Mouse (Mus musculus): ENCODE results near the gene Gm36864.
"Not testable (repeated sequence)": the region's sequence is repeated elsewhere in the genome, so short reads cannot be mapped to it uniquely, and the experiment has no call there.

Gene Gm36864

DNA sequence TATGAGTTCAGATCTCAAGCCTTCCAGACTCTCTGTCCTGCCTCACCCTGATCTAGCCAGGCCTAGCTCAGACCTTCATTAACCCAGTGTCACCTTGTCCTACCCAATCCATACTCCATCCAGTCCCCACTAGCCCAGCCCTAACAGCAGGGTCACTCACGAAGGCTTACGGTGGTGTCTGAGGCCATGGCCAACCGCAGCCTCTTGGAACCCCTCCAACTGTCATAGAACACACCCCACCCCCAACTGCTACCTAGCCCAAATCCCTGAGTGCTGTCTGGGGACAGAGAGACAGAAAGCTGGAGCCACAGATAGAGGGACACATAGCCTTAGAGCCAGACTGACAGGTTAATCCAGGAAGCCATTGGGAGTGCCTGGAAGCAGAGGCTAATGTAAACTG is at the start of gene Gm36864:
Gene Gm36864 (plus strand): TSS at position 269 of the 400 bp plus-strand sequence.
- no peak for DNase-seq (ENCODE audit: low read depth, low spot score)

DNA sequence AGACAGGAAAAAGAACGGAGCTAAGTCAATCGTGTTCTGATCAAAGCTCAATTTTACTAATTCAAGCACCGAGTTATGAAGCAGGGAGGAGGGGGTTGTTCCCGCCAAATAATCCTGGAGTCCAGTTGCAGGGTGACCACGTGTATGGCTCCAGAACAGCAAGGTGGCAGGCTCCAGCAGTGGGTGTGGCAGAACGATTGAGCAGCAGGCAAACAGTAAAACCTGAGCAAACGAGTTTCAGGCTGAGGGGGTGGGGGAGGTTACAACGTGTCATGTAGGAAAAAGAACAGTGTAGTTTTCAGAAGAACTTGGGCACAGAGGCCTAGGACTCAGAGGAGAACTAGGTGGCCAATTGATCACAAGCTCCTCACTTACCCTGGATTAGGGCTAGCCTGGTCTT is 49.5 kb upstream of the Gm36864 start:
- not testable (repeated sequence) for DNase-seq (ENCODE audit: low read depth, low spot score)

DNA sequence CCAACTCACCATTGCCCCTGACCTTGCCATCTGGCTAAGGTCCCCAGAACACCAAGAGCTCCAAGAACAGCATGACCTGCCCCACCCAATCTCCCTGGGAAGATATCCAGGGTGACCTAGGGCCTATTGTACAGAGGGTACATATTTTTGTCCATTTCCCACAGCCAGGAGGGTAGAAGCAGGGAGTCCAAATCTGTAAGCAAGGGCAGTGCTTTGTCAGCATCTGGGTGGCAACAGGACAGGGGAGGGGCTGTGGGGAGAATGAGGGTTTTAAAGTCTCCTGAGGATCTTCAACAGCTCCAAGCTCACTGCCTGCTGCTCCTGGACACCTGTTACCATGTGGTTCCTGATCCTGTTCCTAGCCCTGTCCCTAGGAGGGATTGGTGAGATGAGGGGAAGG is 48.0 kb upstream of the Gm36864 start, which contains the start of gene Klk1b24:
Gene Klk1b24 (plus strand): TSS at position 301 of the 400 bp plus-strand sequence.
- DNase-seq (ENCODE audit: low read depth, low spot score): not testable (repeated sequence)

DNA sequence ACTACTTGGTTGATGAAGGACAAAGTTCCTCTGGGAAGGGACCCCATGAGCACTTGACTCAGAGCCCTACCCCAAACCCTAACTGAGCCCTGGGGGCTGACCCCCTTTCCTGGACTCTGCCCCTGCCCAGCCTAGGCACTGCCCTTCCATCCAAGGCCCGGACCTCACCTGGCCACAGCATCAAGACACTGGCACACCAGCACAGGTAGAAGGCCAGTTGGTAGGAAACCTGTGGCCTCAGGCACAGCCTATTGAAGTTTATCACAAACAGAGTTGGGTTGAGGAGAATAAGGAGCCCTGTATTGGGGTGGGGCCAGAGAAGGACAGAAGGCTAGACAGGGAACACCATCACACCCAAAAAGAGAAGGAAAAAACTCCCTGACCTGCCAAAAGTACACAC is 42.5 kb upstream of the Gm36864 start:
- DNase-seq (ENCODE audit: low read depth, low spot score): not testable (repeated sequence)

DNA sequence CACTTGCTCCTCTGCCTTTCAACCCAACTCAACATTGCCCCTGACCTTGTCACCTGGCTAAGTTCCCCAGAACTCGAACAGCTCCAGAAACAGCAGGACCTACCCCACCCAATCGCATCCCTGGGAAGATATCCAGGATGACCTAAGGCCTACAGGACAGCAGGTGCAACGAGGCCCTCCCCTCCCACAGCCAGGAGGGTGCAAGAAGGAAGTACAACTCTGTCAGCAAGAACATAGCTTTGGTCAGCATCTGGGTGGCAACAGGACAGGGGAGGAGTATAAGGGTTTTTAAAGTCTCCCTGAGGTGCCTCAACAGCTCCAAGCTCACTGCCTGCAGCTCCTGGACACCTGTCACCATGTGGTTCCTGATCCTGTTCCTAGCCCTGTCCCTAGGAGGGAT is 38.1 kb upstream of the Gm36864 start, which contains the start of gene Klk1b3:
Gene Klk1b3 (plus strand): TSS at position 301 of the 400 bp plus-strand sequence.
- no peak for DNase-seq (ENCODE audit: low read depth, low spot score)

DNA sequence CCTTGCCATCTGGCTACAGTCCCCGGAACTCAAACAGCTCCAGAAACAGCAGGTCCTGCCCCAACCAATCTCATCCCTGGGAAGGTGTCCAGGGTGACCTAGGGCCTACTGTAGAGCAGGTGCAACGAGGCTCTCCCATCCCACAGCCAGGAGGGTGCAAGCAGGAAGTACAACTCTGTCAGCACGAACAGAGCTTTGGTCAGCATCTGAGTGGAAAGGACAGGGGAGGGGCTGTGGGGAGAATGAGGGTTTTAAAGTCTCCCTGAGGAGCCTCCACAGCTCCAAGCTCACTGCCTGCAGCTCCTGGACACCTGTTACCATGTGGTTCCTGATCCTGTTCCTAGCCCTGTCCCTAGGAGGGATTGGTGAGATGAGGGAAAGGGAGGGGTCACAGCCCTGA is 28.8 kb upstream of the Gm36864 start, which contains the start of gene Klk1b4:
Gene Klk1b4 (plus strand): TSS at position 301 of the 400 bp plus-strand sequence.
- not testable (repeated sequence) for DNase-seq (ENCODE audit: low read depth, low spot score)

DNA sequence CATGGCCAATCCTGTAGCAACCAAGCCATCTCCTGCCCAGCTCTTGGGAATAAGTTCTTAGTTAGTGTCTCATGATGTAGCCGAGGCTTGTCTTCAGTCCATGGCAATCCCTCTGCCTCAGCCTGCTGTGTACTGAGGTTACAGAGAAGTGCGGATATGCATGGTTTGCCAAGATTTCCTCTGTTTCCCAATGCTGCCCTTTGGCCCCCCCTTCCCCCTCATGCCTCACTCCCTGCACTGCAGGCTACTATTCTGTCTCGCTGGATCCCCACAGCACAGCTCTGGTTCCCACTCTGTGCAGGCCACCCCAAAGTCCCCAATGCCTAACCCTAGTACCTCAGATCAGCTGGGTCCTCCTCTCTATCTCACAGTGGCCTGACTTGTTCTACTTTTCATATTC is 27.7 kb upstream of the Gm36864 start:
- no peak for DNase-seq (ENCODE audit: low read depth, low spot score)

DNA sequence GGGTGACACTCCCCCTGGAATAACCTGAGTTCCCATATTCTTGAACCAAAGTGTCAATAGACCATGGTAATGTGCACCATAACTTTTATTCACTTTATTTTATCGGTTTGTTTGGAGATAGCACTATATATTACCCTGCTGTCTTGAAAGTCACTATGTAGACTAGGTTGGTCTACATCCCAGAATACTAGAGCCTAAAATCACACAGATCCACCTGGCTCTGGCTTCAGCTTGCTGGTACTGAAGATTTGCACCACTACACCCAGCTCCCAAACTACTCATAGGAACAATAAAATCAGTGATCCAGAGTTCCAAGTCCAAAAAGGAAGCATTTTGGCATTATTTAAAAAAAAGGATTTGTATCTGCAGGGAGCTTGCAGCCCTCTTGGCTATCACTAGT is 20.3 kb upstream of the Gm36864 start, which contains the start of gene Klk1b5:
Gene Klk1b5 (plus strand): TSS at position 301 of the 400 bp plus-strand sequence.
- DNase-seq (ENCODE audit: low read depth, low spot score): no peak

DNA sequence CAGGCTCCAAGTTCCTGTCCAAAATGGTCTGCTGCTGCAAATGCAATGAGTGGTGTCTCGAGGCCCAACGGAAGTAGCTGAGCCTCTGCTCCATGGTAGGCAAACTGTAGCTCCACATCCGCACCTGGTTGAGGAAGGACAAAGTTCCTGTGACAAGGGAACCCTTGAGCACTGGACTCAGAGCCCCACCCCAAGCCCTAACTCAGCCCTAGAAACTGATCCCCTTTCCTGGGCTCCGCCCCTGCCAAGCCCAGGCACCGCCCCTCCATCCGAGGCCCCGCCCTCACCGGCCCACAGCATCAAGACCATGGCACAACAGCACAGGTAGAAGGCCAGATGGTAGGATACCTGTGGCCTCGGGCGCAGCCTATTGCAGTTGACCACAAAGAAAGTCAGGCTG is 14.4 kb upstream of the Gm36864 start:
- DNase-seq (ENCODE audit: low read depth, low spot score): not testable (repeated sequence)

DNA sequence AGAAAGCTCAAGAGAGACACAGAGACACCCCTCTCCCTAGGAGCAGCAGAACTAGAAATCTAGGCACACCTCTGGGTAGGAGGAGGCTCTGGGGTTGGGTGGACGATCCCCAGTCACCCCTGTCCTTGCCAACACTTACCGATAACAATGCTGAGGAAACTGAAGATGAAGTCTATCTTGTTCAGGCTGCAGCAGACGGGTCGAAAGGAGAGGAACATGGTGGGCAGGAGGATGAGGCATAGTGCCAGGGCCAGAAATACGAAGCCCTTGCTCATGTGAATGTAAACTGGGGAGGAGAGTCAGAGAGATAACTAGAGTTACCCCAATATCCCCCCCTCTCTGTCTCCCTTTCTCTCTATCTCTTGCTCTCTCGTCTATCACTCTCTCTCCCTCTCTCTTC is 13.6 kb upstream of the Gm36864 start:
- not testable (repeated sequence) for DNase-seq (ENCODE audit: low read depth, low spot score)

DNA sequence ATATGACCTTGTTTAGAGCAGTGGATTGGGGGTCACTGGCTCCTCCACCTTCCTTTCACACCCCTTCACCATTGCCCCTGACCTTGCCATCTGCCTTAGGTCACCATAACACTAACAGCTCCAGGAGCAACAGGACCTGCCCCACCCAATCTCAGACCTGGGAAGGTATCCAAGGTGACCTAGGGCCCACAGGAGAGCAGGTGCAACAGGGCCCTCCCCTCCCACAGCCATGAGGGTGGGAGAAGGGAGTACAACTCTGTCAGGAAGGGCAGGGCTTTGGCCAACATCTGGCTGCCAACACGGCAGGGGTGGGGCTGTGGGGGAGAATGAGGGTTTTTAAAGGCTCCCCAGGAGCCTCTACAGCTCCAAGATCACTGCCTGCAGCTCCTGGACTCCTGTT is 10.9 kb upstream of the Gm36864 start, which contains the start of gene Klk1:
Gene Klk1 (plus strand): TSS at position 285 of the 400 bp plus-strand sequence.
- DNase-seq (ENCODE audit: low read depth, low spot score): no peak

DNA sequence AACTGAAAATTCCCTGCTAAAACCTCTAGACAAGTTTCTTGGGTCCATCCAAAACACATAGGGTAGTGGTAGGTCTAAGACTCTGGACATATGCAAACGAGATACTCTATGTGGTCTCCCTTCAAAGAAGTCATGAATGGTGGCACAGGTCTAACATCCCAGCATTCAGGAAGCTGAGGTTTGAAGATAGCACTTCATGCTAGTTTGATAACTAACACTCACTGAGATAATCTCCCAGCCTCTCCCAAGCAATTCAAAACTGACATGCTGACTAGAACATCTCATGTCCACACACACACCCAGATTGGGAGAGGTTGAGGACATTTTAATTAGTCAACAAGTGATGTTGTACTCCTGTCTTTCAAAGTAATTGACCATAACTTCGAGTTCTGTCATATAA is 3.9 kb downstream of the Gm36864 start:
- DNase-seq (ENCODE audit: low read depth, low spot score): no peak

DNA sequence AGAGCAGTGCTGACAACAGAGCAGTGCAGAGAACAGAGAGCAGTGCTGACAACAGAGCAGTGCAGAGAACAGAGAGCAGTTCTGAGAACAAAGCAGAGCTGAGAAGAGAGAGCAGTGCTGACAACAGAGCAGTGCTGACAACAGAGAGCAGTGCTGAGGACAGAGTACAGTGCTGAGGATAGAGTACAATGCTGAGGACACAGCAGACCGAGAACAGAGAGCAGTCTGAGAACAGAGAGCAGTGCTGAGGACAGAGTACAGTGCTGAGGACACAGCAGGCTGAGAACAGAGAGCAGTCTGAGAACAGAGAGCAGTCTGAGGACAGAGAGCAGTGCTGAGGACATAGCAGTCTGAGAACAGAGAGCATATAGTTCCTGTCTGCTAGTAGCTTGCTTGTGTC is 4.7 kb downstream of the Gm36864 start:
- no peak for DNase-seq (ENCODE audit: low read depth, low spot score)

DNA sequence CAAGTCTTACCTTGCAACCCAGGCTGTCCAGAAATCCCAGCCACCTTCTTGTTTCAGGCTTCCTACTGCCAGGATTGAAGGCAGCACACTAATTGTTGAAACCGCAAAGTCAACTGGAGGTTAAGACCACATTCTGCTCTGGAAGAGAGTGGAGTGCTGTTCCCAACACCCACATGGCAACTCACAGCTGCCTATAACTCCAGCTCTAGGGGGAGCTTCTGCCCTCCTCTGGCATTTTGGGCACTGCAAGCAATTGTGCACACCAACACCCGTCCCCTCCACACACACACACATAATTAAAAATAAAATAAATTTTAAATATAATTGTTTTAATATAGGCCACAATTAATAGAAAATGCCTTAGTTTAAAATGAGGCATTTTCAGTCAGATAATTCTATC is 5.2 kb downstream of the Gm36864 start:
- no peak for DNase-seq (ENCODE audit: low read depth, low spot score)

DNA sequence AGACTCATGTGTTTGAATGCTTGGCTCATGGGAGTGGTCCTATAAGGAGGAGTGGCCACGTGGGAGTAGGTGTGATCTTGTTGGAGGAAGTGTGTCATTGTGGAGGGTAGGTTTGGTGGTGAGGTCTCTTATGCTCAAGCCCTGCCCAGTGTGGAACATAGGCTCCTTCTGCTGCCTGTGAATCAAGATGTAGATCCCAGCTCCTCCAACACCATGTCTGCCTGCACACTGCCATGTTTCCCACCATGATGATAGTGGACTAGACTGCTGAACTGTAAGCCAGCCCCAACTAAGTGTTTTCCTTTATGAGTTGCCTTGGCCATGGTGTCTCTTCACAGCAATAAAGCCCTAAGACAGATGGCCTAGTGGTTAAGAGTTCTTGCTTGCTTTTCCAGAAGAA is 8.1 kb downstream of the Gm36864 start:
- no peak for DNase-seq (ENCODE audit: low read depth, low spot score)

DNA sequence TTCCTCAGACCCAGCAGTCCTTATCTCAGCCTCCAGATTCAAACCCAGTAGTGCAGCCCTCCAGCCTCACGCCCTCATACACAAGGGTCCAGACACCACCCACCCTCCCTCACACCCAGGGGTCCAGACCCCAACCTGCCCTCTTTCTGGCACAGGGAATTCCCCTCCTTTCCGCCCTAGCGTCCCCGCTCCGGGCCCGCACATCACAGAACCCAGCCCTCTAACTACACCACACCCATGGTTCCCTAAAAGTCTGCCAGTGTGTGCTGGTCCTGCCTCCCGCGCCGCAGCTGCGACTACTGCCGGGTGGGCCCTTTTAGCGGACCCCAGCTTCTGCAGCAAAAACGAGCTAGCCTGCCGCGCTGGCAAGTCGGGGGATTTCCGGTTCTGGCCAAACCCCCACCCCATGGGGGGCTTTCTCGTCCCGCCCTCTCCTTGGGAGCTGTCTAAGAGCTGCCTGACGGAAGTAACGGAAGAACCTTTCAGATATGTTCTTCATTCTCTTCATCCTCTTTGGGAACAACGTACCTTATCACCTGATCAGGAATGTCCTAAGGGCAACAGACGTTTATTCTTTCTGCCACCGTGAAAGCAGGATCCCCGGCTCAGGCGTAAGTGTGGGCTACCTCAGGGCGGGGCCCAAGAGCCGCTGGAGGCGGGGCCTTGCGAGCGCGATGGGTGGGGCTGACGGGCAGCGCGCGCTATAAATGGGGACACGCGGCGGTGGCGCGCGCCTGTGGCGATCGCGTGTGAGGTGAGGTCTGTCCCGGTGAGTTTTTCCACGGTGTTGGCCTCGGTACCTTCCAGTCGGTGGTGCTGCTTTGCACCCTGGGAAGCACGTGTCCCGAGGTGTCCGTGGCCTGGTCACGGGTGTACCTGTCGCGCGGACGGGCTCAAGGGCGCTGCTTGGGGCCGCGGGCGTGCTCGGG is 10.3 kb downstream of the Gm36864 start, which contains the start of the genes 1700028J19Rik and 2410002F23Rik:
Gene 1700028J19Rik (minus strand): TSS at position 641 of the 929 bp plus-strand sequence.
Gene 2410002F23Rik (plus strand): TSS at position 668 of the 929 bp plus-strand sequence.
- peak; percentile 94 for DNase-seq (ENCODE audit: low read depth, low spot score)

DNA sequence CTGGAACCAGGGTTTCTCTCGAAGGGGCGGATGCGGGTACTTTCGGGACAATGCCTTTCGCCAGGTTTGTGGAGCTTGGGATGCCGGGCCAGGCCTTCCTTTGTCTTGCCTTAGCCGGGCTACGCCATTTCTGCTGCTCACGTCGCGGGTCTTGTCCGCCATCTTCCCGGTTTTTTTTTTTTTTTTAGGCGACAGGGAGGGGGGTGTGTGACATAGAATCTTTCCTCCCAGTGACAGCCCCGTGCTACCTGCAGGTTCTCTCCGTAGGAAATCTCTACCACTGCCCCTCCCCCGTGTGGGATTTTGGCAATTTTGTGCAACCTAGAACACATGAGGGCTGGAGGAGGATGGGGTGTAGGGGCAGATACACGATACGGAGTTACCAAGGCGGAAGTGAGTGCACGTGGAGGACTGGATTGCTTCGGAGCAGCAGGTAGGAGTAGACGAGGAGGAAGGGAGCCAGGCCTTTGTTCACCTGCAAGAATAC is 11.1 kb downstream of the Gm36864 start:
- peak; percentile 54 for DNase-seq (ENCODE audit: low read depth, low spot score)

DNA sequence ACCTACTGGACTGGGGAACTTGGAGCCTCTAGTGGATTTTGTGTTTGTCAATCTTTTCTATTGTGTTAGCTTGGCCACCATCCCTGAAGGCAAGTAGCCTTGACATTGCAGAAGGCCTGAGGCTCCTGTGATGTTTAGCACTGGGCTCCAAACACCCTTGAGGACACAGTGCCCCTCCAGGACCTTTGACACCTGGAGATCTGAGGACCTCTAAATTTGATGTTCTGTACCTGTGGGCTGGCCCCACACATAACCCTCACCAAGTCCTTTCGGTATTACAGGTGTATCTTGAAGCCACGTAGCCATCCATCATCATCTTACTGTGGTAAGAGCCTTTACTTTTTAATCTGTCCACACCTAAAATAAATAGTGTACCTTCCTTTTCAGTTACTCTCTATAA is 12.0 kb downstream of the Gm36864 start:
- DNase-seq (ENCODE audit: low read depth, low spot score): no peak

DNA sequence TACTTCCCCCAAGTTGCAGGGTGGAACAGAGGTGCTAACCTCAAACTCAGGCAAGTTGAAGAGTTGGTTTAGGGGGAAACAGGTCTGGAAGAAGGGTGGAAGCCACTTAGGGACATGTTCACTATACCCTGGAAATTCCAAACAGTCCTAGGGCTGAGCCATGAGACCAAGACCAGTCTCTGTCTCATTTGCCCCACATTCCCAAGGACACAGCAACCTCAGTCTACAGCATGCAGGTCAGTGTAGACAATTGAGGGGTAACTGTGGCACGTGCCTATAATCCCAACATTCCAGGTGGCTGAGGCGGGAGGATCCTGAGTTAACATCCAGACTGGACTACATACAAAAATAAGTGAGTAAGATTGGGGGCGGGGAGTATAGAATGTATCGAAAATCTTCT is 13.3 kb downstream of the Gm36864 start:
- no peak for DNase-seq (ENCODE audit: low read depth, low spot score)

DNA sequence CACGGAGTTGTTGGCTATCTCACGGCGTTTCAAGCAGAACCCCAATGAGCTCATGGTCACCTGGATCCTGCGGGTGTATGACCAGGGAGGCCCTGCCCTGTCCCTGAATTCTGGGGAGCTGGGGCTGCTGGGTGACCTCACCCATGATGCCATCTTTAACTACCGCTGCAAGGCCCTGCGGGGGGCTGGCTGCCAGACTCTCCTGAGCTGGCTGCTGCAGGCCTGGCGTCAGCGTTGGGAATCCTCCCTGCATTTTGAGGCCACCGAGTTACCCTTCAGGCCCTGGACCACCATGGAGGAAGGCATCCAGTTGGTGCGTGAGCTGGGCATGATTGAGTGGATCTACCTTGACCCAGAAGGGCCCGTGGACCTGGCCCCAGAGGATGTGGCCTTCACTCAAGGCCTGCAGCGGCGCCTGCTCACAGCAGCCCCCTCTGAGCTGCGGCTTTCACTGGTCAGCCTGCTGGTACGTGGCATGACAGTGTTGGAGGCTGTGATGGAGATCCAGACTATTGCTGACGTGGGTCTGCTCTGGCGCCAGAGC is 14.8 kb downstream of the Gm36864 start:
- DNase-seq (ENCODE audit: low read depth, low spot score): not testable (repeated sequence)

DNA sequence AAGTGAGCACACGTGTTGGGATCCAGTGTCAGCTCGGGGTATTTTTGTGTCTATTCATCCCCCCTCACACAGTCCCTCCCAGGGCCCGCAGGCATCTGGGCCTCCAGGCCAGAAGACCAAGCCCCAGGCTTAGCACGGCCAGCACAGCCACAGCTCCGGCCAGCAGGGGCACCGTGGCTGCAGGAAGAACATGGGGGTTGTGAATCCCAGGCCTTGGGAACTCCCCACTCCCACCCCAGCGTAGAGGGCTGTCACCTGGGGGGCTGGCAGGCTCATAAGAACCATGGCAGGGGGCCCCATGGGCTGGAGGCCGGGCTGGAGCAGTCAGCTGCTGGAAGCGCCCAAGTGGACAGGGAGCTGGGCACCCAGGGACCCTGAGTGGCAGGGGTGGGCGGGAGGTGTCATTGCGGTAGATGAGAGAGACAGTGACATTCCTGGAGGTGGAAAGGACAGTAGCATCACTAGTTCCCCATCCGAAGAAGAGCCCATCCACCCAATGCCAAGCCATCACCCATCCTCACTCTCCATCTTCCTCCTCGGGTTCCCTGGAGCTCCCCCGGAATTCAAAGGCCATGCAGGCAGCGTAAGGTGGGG is 17.1 kb downstream of the Gm36864 start:
- no peak for DNase-seq (ENCODE audit: low read depth, low spot score)

DNA sequence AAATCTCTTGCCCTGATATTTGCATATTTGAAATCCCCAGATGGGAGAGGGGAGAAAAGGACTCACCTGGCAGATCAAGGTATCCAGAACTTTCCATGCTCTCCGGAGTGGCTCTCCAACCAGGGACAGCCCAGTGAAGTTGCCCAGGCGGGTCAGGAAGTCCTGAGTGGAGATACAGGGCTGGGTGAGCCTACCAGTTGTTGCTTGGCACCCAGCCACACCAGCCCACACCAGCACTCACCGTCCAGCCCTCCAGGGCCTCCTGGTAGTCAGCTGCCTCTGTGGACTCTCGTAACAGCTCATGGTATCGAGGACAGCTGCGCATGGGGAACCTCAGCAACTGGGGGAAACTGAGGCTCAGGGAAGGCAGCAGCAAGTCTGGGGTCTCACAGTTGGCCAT is 19.0 kb downstream of the Gm36864 start:
- no peak for DNase-seq (ENCODE audit: low read depth, low spot score)
